Comparison of ENCODE assay signal across 20 mouse cellular contexts in the genomic region with DNA sequence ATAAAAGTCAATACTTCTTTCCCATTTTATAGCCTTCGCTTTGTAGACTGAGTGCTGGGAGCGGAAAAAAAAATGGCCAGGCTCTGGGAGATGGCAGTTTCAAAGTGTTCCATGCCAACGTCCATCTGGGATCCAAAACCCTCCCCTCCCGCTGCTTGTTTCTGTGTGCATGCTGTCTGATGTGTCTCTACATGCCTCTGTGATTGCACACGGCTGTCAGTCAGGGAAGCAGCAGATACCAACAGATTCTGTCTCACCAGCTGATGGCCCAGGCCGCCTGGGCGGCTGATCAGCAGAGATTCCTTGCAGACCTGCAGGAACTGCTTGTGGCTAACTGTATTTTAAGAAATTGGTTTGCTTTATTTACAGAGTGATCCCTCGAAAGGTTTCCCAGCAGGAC.
A peak's percentile ranks its signal among the peaks of the same experiment; 100 is the strongest.
DNase-seq lines count a peak whose midpoint lies in the region; ATAC-seq lines count a peak whose summit lies in the region.
"Had no signal": no experiment of that assay in that cellular context is flagged by ENCODE, and none has a peak within 500 bp of the region (broad histone marks: within the 10 kb centered on the region; RNA-seq: fewer than 3 reads in every experiment).

No protein-coding gene starts in this region.

- 66% methylated on average over 8 of the region's 8 CpGs for WGBS in forebrain, embryonic 14.5 days
- 72% methylated on average over 8 of the region's 8 CpGs for WGBS in forebrain, embryonic 12.5 days
- WGBS in heart, embryonic 10.5 days, result 73% methylated on average over 8 of the region's 8 CpGs

- no peaks in the 10 kb centered on the region for H3K27me3 ChIP-seq in forebrain, embryonic 14.5 days (replicated peaks; ENCODE audit: control insufficient read depth, insufficient read depth, low read length)
- H3K27me3 ChIP-seq in forebrain, embryonic 12.5 days, result no peaks in the 10 kb centered on the region
- H3K27me3 ChIP-seq in heart, embryonic 10.5 days (ENCODE audit: insufficient read depth, poor library complexity, severe bottlenecking), result no peaks in the 10 kb centered on the region
- H3K27me3 ChIP-seq: heart, embryonic 12.5 days; limb, embryonic 12.5 days; liver, embryonic 15.5 days; midbrain, embryonic 12.5 days; neural tube, embryonic 12.5 days had no signal

- H3K27ac ChIP-seq in forebrain, embryonic 14.5 days (ENCODE audit: low read depth, low read length), result no peak overlapping the region
- H3K27ac ChIP-seq in forebrain, embryonic 12.5 days, result no peak overlapping the region
- H3K27ac ChIP-seq in heart, embryonic 10.5 days, result no peak overlapping the region
- H3K27ac ChIP-seq: limb, embryonic 12.5 days; liver, embryonic 15.5 days; midbrain, embryonic 12.5 days; neural tube, embryonic 12.5 days; stomach, postnatal 0 days had no signal

- no peaks in the 10 kb centered on the region for H3K36me3 ChIP-seq in forebrain, embryonic 14.5 days (ENCODE audit: control insufficient read depth, insufficient read depth, low read length)
- H3K36me3 ChIP-seq in forebrain, embryonic 12.5 days (replicated peaks), result no peaks in the 10 kb centered on the region
- no peaks in the 10 kb centered on the region for H3K36me3 ChIP-seq in heart, embryonic 10.5 days
- H3K36me3 ChIP-seq: G1E; heart, embryonic 12.5 days; limb, embryonic 12.5 days; liver, embryonic 15.5 days; midbrain, embryonic 12.5 days; neural tube, embryonic 12.5 days had no signal

- H3K4me3 ChIP-seq in forebrain, embryonic 14.5 days (ENCODE audit: low read depth, low read length), result no peak overlapping the region
- no peak overlapping the region for H3K4me3 ChIP-seq in forebrain, embryonic 12.5 days (replicated peaks)
- no peak overlapping the region for H3K4me3 ChIP-seq in heart, embryonic 10.5 days
- H3K4me3 ChIP-seq: heart, embryonic 12.5 days; limb, embryonic 12.5 days; liver, embryonic 15.5 days; midbrain, embryonic 12.5 days; neural tube, embryonic 12.5 days had no signal

- H3K9me3 ChIP-seq in forebrain, embryonic 14.5 days (replicated peaks; ENCODE audit: control insufficient read depth, low read length), result no peaks in the 10 kb centered on the region
- no peaks in the 10 kb centered on the region for H3K9me3 ChIP-seq in forebrain, embryonic 12.5 days
- H3K9me3 ChIP-seq in heart, embryonic 10.5 days, result no peaks in the 10 kb centered on the region
- H3K9me3 ChIP-seq: heart, embryonic 12.5 days; liver, embryonic 15.5 days; midbrain, embryonic 12.5 days had no signal

- no peak overlapping the region for H3K9ac ChIP-seq in forebrain, embryonic 14.5 days (ENCODE audit: low read length)
- no peak overlapping the region for H3K9ac ChIP-seq in forebrain, embryonic 12.5 days
- H3K9ac ChIP-seq: heart, embryonic 12.5 days; limb, embryonic 12.5 days; liver, embryonic 15.5 days; midbrain, embryonic 12.5 days; neural tube, embryonic 12.5 days had no signal

- no peak overlapping the region for H3K4me2 ChIP-seq in forebrain, embryonic 14.5 days (ENCODE audit: low read length)
- H3K4me2 ChIP-seq in forebrain, embryonic 12.5 days, result no peak overlapping the region
- H3K4me2 ChIP-seq: heart, embryonic 12.5 days; limb, embryonic 12.5 days; liver, embryonic 15.5 days; midbrain, embryonic 12.5 days; neural tube, embryonic 12.5 days had no signal

- peak; percentile 70 for ATAC-seq in forebrain, embryonic 14.5 days
- no peak for ATAC-seq in forebrain, embryonic 12.5 days (ENCODE audit: low FRiP score)

- peak; percentile 40 for DNase-seq in forebrain, embryonic 14.5 days (ENCODE audit: low spot score)
- DNase-seq in right cerebral cortex, postnatal 4 days, result peak; percentile 34
- no peak for DNase-seq in right cerebral cortex, postnatal 14 days
- DNase-seq in layer of hippocampus, adult 9-10 months (ENCODE audit: low spot score), result peak; percentile 15
- no peak for DNase-seq in kidney, postnatal 25 days
- DNase-seq in heart, embryonic 10.5 days (ENCODE audit: low spot score), result no peak
- DNase-seq: adrenal gland, adult 8-10 months; cerebellum, adult 11 months; gastrocnemius, postnatal 14 days; heart, postnatal 4 days; kidney, adult 2 months; lung, postnatal 14 days had no signal

- H3K4me1 ChIP-seq in forebrain, embryonic 14.5 days (ENCODE audit: control insufficient read depth, insufficient read depth, low read length), result no peaks in the 10 kb centered on the region
- H3K4me1 ChIP-seq in forebrain, embryonic 12.5 days, result no peaks in the 10 kb centered on the region
- peaks cover 6% of the 10 kb centered on the region; the same call in 1 of the 2 replicates for H3K4me1 ChIP-seq in heart, embryonic 10.5 days
- H3K4me1 ChIP-seq: limb, embryonic 12.5 days; liver, embryonic 15.5 days; midbrain, embryonic 12.5 days; neural tube, embryonic 12.5 days had no signal

Comparison
In these comparisons a context has a peak if more than half of its experiments do, and no peak if none do; other contexts are left out.
1. DNase-seq: peak in forebrain, embryonic 14.5 days (single experiment), right cerebral cortex, postnatal 4 days (single experiment) and layer of hippocampus, adult 9-10 months (single experiment); none in right cerebral cortex, postnatal 14 days (single experiment), kidney, postnatal 25 days (0 of 2) and heart, embryonic 10.5 days (single experiment).